Mouse (Mus musculus) ovary, adult 18-20 months (tissue): ENCODE data around the gene Id1.

Experiments
- DNase-seq: peaks from one replicate; pipeline ENCODE4 v3.0.0; 2022; ENCODE audit warnings: low spot score, mixed read lengths

Id1 gene

GRCm38 (mm10) chr2:152783241-152783640 is 47.2 kb downstream of the Id1 start:
- no peak for DNase-seq

- DNase-seq: no peak
Observed at GRCm38 (mm10) chr2:152784640-152785039, 48.6 kb downstream of the Id1 start.

DNA sequence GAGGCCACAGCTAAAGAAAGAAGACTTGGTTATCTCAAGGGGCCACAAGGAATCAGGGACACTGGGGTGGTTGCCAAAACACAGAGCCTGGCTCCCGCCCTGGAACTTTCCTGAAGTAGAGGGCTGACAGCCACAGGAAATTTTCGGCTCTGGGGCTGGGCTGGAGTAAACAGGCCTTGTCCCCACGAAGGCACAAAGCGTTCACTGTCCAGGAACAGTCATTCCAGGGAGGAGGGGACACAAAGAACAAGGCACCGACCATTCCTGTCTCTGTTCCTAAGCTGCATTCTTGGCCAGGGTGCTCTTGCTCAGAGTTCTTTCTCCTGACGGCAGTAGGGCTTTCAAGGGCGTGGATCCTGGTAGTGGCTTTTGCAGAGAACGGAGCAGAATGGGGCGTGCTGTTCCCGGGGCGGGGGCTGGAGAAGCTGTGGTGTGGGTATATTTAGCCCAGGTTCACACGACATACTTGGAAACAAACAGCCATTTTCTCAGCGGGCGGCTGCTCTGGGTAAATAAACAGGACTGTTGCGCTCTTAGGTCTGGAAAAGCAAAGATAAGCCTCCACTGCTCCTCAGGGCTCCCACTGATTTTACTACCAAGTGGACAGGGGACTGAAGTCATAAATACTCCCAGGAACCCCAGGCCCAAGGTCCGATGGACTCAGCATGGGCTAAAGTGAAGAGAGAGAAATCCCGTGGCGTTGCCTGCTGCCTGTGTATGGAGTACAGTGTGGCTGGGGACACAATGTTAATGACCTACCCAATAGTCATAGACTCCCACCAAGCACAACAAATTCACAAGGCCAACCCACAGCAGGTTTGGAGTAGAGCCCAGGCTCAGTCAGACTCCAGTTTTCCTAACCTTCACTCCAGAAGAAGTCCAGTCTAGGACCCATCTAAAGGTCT is 49.6 kb downstream of the Id1 start:
- DNase-seq: peak; percentile 73
